Mouse (Mus musculus) lung, postnatal 14 days (tissue): ENCODE data around the gene Grk3.

Experiments
- DNase-seq: peaks from one replicate; pipeline ENCODE4 v3.0.0; 2021

Grk3 gene

GRCm38 (mm10) chr5:113015236-113016061, at the start of gene Grk3:
TSS of gene Grk3 (minus strand) at chr5:113015791.
- peak; percentile 66 for DNase-seq

- peak; percentile 85 for DNase-seq
These were observed 38.7 kb upstream of the Grk3 start for GRCm38 (mm10) chr5:113054308-113054707.

GRCm38 (mm10) chr5:113050581-113051185, 35.1 kb upstream of the Grk3 start:
- DNase-seq = peak; percentile 34

- DNase-seq = no peak
These were observed 34.3 kb upstream of the Grk3 start for GRCm38 (mm10) chr5:113049876-113050275.

GRCm38 (mm10) chr5:113045511-113046273, 30.1 kb upstream of the Grk3 start:
- DNase-seq = no peak

GRCm38 (mm10) chr5:113043531-113043930, 27.9 kb upstream of the Grk3 start:
- no peak for DNase-seq

GRCm38 (mm10) chr5:113041567-113042071, 26.0 kb upstream of the Grk3 start:
- peak; percentile 52 for DNase-seq

GRCm38 (mm10) chr5:113040776-113041175, 25.2 kb upstream of the Grk3 start:
- DNase-seq = peak; percentile 46

GRCm38 (mm10) chr5:113038601-113039000, 23.0 kb upstream of the Grk3 start:
- DNase-seq = no peak

- DNase-seq = peak; percentile 69
These were observed 19.8 kb upstream of the Grk3 start for GRCm38 (mm10) chr5:113035094-113036047.

- DNase-seq = no peak
These were observed 15.7 kb upstream of the Grk3 start for GRCm38 (mm10) chr5:113031201-113031754.

- no peak for DNase-seq
These were observed 14.5 kb upstream of the Grk3 start for GRCm38 (mm10) chr5:113030082-113030481.

- DNase-seq = no peak
These were observed 11.1 kb upstream of the Grk3 start for GRCm38 (mm10) chr5:113026706-113027105.

GRCm38 (mm10) chr5:113024154-113024764, 8.7 kb upstream of the Grk3 start:
- DNase-seq = peak; percentile 76

- no peak for DNase-seq
These were observed 2.6 kb upstream of the Grk3 start for GRCm38 (mm10) chr5:113018190-113018589.

- no peak for DNase-seq
These were observed 1.4 kb upstream of the Grk3 start for GRCm38 (mm10) chr5:113017004-113017403.

- DNase-seq = peak; percentile 79
These were observed 769 bp downstream of the Grk3 start for GRCm38 (mm10) chr5:113014808-113015235.

GRCm38 (mm10) chr5:113014111-113014807, 1.3 kb downstream of the Grk3 start:
- DNase-seq = no peak

- DNase-seq = no peak
These were observed 3.7 kb downstream of the Grk3 start for GRCm38 (mm10) chr5:113011926-113012325.

GRCm38 (mm10) chr5:113009183-113009820, 6.3 kb downstream of the Grk3 start:
- DNase-seq = no peak
